Mouse (Mus musculus) right cerebral cortex, postnatal 25 days (tissue): Measurements from ENCODE around the gene Klhl2.

Source experiments
- DNase-seq: peaks from one replicate; pipeline ENCODE4 v3.0.0; 2022

The Klhl2 gene

GRCm38 (mm10) chr8:64690306-64690705, 159.5 kb downstream of the Klhl2 start:
- no peak for DNase-seq
